Mouse (Mus musculus): ENCODE data around the gene Colgalt1. TPM values are rescaled to one million over a fixed set of nuclear protein-coding genes. Genes with fewer than 3 reads are reported as not detected.

The Colgalt1 gene
- polyA plus RNA-seq, 1 experiment from 2014 or later = 47.8 TPM

- Histone ChIP-seq H3K27ac (ENCODE audit: low read depth, low read length) (no peak overlapping the region), H3K9ac (ENCODE audit: low read depth, low read length) (no peak overlapping the region), H3K27me3 (ENCODE audit: control insufficient read depth, insufficient read depth, low read length) (0 out of 2 replicates have a peak, but pooled peaks cover 3% of the 10 kb centered on the region), H3K4me2 (no peak overlapping the region), H3K4me1 (ENCODE audit: control insufficient read depth, insufficient read depth, low read length) (no peaks in the 10 kb centered on the region), H3K9me3 (replicated peaks; ENCODE audit: control insufficient read depth, low read length) (no peaks in the 10 kb centered on the region), H3K36me3 (ENCODE audit: control insufficient read depth, insufficient read depth, low read length) (no peaks in the 10 kb centered on the region), H3K4me3 (ENCODE audit: low read depth, low read length) (no peak overlapping the region)
- WGBS (ENCODE audit: insufficient replicate concordance) = 86% methylated on average over 14 of the region's 14 CpGs
- ATAC-seq (replicated peaks; ENCODE audit: insufficient number of reproducible peaks, low FRiP score, low TSS enrichment) = no peak
Observed at GRCm38 (mm10) chr8:71579476-71579875, 31.3 kb upstream of the Colgalt1 start.

DNA sequence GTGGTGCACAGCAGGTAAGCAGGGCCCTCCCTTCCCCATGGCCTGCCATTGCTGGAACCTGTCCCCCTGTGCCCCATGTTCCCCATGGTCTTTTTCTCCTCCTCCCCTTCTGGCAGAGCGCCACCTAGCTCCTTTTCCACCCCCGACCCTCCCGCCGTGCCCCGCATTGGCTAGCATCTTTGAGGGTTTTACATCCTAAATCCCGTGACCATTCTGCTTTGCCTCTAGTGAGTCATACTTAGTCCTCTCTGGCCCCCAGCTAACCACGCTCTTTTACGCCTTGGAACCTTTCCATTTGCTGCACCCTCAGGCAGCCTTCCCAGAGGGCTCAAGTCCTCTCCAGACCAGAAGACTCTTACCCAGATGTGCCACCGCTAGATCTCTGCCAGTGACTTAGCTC lies 30.6 kb upstream of the Colgalt1 start:
- 47% methylated on average over 9 of the region's 9 CpGs for WGBS (ENCODE audit: insufficient replicate concordance)
- no peak overlapping the region for H3K9ac ChIP-seq (ENCODE audit: low read depth, low read length)

GRCm38 (mm10) chr8:71586891-71587290 lies 23.9 kb upstream of the Colgalt1 start:
- Histone ChIP-seq H3K9me3 (replicated peaks; ENCODE audit: control insufficient read depth, low read length) (no peaks in the 10 kb centered on the region), H3K27ac (ENCODE audit: low read depth, low read length) (no peak overlapping the region), H3K4me1 (ENCODE audit: control insufficient read depth, insufficient read depth, low read length) (peaks cover 5% of the 10 kb centered on the region), H3K4me2 (no peak overlapping the region), H3K27me3 (ENCODE audit: control insufficient read depth, insufficient read depth, low read length) (0 out of 2 replicates have a peak, but pooled peaks cover 3% of the 10 kb centered on the region), H3K4me3 (ENCODE audit: low read depth, low read length) (no peak overlapping the region), H3K36me3 (ENCODE audit: control insufficient read depth, insufficient read depth, low read length) (no peaks in the 10 kb centered on the region), H3K9ac (ENCODE audit: low read depth, low read length) (no peak overlapping the region)
- ATAC-seq (replicated peaks; ENCODE audit: insufficient number of reproducible peaks, low FRiP score, low TSS enrichment) = no peak
- WGBS (ENCODE audit: insufficient replicate concordance) = 82% methylated on average over 2 of the region's 2 CpGs

More for the DNA sequence above, 30.6 kb upstream of the Colgalt1 start:
- Histone ChIP-seq H3K27ac (ENCODE audit: low read depth, low read length) (no peak overlapping the region), H3K4me1 (ENCODE audit: control insufficient read depth, insufficient read depth, low read length) (no peaks in the 10 kb centered on the region), H3K36me3 (ENCODE audit: control insufficient read depth, insufficient read depth, low read length) (no peaks in the 10 kb centered on the region), H3K27me3 (ENCODE audit: control insufficient read depth, insufficient read depth, low read length) (0 out of 2 replicates have a peak, but pooled peaks cover 6% of the 10 kb centered on the region), H3K9me3 (replicated peaks; ENCODE audit: control insufficient read depth, low read length) (no peaks in the 10 kb centered on the region), H3K4me2 (no peak overlapping the region), H3K4me3 (ENCODE audit: low read depth, low read length) (no peak overlapping the region)
- no peak for ATAC-seq (replicated peaks; ENCODE audit: insufficient number of reproducible peaks, low FRiP score, low TSS enrichment)

- H3K4me2 ChIP-seq = no peak overlapping the region
- H3K36me3 ChIP-seq (ENCODE audit: control insufficient read depth, insufficient read depth, low read length) = no peaks in the 10 kb centered on the region
- H3K4me1 ChIP-seq (ENCODE audit: control insufficient read depth, insufficient read depth, low read length) = peaks cover 12% of the 10 kb centered on the region
- no peak overlapping the region for H3K4me3 ChIP-seq (ENCODE audit: low read depth, low read length)
- ATAC-seq (replicated peaks; ENCODE audit: insufficient number of reproducible peaks, low FRiP score, low TSS enrichment) = no peak
- WGBS (ENCODE audit: insufficient replicate concordance) = 69% methylated on average over 3 of the region's 3 CpGs
- 0 out of 2 replicates have a peak, but pooled peaks cover 3% of the 10 kb centered on the region for H3K27me3 ChIP-seq (ENCODE audit: control insufficient read depth, insufficient read depth, low read length)
- H3K9ac ChIP-seq (ENCODE audit: low read depth, low read length) = no peak overlapping the region
- no peaks in the 10 kb centered on the region for H3K9me3 ChIP-seq (replicated peaks; ENCODE audit: control insufficient read depth, low read length)
- H3K27ac ChIP-seq (ENCODE audit: low read depth, low read length) = no peak overlapping the region
Observed at GRCm38 (mm10) chr8:71588762-71589161, 22.0 kb upstream of the Colgalt1 start.

DNA sequence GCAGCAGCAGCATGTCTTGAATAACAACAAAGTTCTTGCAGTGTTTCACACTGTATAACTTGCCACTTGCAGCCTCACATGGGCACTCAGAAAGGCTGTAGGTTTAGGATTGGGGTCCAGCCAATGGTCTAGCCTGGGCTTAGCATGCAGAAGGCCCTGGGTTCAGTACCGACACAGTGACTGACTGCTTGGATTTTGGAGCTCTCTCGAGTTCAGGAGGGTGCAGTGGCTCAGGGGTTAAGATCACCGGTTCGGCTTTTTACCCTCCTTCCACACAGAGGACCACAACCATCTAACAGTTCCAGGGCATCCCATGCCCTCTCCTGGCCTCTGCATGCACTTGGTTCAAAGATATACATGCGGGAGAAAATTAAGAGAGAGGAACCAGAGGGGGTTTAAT lies 19.8 kb upstream of the Colgalt1 start:
- Histone ChIP-seq H3K4me1 (ENCODE audit: control insufficient read depth, insufficient read depth, low read length) (peaks cover 14% of the 10 kb centered on the region), H3K4me2 (peak overlapping the region; percentile 90), H3K27me3 (ENCODE audit: control insufficient read depth, insufficient read depth, low read length) (no peaks in the 10 kb centered on the region), H3K9ac (ENCODE audit: low read depth, low read length) (peak overlapping the region; percentile 91), H3K36me3 (ENCODE audit: control insufficient read depth, insufficient read depth, low read length) (no peaks in the 10 kb centered on the region), H3K4me3 (ENCODE audit: low read depth, low read length) (peak overlapping the region; percentile 85), H3K9me3 (replicated peaks; ENCODE audit: control insufficient read depth, low read length) (no peaks in the 10 kb centered on the region), H3K27ac (ENCODE audit: low read depth, low read length) (peak overlapping the region; percentile 98)
- WGBS (ENCODE audit: insufficient replicate concordance) = 30% methylated on average over 5 of the region's 5 CpGs
- no peak for ATAC-seq (replicated peaks; ENCODE audit: insufficient number of reproducible peaks, low FRiP score, low TSS enrichment)

GRCm38 (mm10) chr8:71591471-71592373 lies 19.1 kb upstream of the Colgalt1 start, which contains the start of gene Pgls:
Gene Pgls (plus strand): TSS chr8:71592176.
- under 1% methylated on average over 71 of the region's 71 CpGs for WGBS (ENCODE audit: insufficient replicate concordance)
- H3K27me3 ChIP-seq (ENCODE audit: control insufficient read depth, insufficient read depth, low read length) = no peaks in the 10 kb centered on the region
- H3K4me1 ChIP-seq (ENCODE audit: control insufficient read depth, insufficient read depth, low read length) = peaks cover 14% of the 10 kb centered on the region
- H3K9ac ChIP-seq (ENCODE audit: low read depth, low read length) = peak within 1 kb of the TSS; percentile 91
- ATAC-seq (replicated peaks; ENCODE audit: insufficient number of reproducible peaks, low FRiP score, low TSS enrichment) = peak; percentile 84
- H3K4me2 ChIP-seq = peak within 1 kb of the TSS; percentile 90
- H3K4me3 ChIP-seq (ENCODE audit: low read depth, low read length) = peak within 1 kb of the TSS; percentile 85
- H3K9me3 ChIP-seq (replicated peaks; ENCODE audit: control insufficient read depth, low read length) = no peaks in the 10 kb centered on the region
- H3K36me3 ChIP-seq (ENCODE audit: control insufficient read depth, insufficient read depth, low read length) = no peaks in the 10 kb centered on the region
- peak within 1 kb of the TSS; percentile 98 for H3K27ac ChIP-seq (ENCODE audit: low read depth, low read length)

DNA sequence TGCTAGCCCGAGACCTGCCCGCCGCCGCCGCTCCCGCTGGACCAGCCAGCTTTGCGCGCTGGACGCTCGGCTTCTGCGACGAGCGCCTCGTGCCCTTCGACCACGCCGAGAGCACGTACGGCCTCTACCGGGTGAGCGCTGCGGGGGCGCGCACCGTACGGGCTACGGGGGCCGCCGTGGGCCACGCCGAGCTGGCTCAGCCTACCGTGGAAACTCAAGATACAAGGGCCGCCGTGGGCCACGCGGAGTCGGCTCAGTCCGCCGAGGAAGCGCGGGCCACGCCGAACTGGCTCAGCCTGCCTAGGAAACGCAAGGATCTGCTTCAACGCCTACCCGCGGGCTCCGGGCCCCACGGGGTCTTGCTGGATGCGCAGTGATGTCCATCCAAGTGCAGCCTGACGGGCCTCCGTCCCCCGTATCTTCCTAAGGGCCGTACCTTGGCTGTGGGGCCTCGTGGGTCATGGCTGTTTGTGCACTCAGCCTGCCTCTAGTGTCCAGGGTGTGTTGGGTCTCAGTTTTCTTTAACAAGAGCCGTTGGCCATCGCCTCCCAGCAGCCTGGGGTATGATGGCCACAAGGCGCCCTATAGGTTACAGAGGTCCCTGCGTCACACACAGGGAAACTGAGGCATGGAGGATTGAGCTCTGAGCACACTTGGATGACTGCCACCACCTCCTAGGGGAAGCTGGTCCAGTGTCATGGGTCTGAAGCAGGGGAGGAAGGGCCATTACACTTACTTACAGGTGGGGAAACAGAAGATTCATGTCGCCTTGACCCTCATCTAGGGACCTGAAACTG lies 18.2 kb upstream of the Colgalt1 start:
- H3K27ac ChIP-seq (ENCODE audit: low read depth, low read length) = peak overlapping the region; percentile 98
- peak overlapping the region; percentile 90 for H3K4me2 ChIP-seq
- H3K27me3 ChIP-seq (ENCODE audit: control insufficient read depth, insufficient read depth, low read length) = no peaks in the 10 kb centered on the region
- H3K36me3 ChIP-seq (ENCODE audit: control insufficient read depth, insufficient read depth, low read length) = no peaks in the 10 kb centered on the region
- H3K4me3 ChIP-seq (ENCODE audit: low read depth, low read length) = peak overlapping the region; percentile 85
- ATAC-seq (replicated peaks; ENCODE audit: insufficient number of reproducible peaks, low FRiP score, low TSS enrichment) = peak; percentile 71
- H3K9me3 ChIP-seq (replicated peaks; ENCODE audit: control insufficient read depth, low read length) = no peaks in the 10 kb centered on the region
- WGBS (ENCODE audit: insufficient replicate concordance) = 5% methylated on average over 60 of the region's 60 CpGs
- peak overlapping the region; percentile 91 for H3K9ac ChIP-seq (ENCODE audit: low read depth, low read length)
- H3K4me1 ChIP-seq (ENCODE audit: control insufficient read depth, insufficient read depth, low read length) = peaks cover 14% of the 10 kb centered on the region

DNA sequence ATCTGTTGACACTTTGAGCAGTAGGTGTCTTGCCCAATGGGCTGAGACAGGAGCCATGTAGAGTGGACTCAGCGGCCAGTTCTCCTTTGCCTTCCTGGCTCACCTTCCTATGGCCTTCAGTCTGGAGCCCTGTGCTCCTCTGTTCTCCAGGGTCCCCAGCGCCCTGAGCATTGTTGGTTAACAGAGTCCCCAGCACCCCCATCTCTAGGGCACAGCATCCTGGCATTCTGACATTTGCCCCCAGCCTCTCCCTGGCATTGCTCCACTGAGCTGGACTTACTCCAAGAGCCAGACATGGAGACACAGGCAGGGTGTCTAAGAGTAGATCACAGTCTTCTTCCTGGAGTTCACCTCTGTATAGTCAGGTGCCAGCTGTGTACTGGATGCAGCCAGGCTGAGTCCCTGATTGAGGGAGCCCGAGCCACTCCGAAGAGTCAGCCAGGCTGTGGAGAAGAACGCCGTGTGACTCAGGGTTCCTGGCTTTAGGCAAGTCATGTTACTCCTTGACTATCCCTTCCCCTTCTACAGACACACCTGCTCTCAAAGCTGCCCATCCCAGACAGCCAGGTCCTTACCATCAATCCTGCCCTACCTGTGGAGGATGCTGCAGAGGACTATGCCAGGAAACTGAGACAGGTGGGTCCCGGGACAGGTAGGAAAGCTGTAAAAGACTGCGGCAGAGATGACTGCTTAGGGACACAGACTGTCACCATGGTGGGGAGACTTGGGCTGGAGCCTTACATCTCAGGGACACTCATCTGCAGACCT lies 17.1 kb upstream of the Colgalt1 start:
- Histone ChIP-seq H3K4me2 (no peak overlapping the region), H3K27ac (ENCODE audit: low read depth, low read length) (no peak overlapping the region), H3K9me3 (replicated peaks; ENCODE audit: control insufficient read depth, low read length) (no peaks in the 10 kb centered on the region), H3K9ac (ENCODE audit: low read depth, low read length) (no peak overlapping the region), H3K4me1 (ENCODE audit: control insufficient read depth, insufficient read depth, low read length) (peaks cover 14% of the 10 kb centered on the region), H3K36me3 (ENCODE audit: control insufficient read depth, insufficient read depth, low read length) (no peaks in the 10 kb centered on the region), H3K27me3 (ENCODE audit: control insufficient read depth, insufficient read depth, low read length) (no peaks in the 10 kb centered on the region), H3K4me3 (ENCODE audit: low read depth, low read length) (no peak overlapping the region)
- ATAC-seq (replicated peaks; ENCODE audit: insufficient number of reproducible peaks, low FRiP score, low TSS enrichment) = no peak
- 87% methylated on average over 8 of the region's 8 CpGs for WGBS (ENCODE audit: insufficient replicate concordance)
